Mouse (Mus musculus) CH12.LX (cell line): ENCODE measurements around the gene Aldoc. TPM values are rescaled to one million over a fixed set of nuclear protein-coding genes. Genes with fewer than 3 reads are reported as not detected.

Source experiments
- polyA plus RNA-seq: library from polyadenylated mRNA; unstranded; fragments of >175 nt; gene quantifications from 2 replicates; pipeline ENCODE4 v1.2.1, GENCODE M21; 2012; ENCODE audit warnings: low read depth; ENCODE audit not compliant: insufficient read length
- total RNA-seq, 2 experiments: library from RNA; depleted of rRNA; stranded (reverse); fragments of 300-350 nt in 1 of 2; fragments of >200 nt in 1 of 2; gene quantifications; 2 replicates each; pipeline ENCODE4 v1.2.3; 2012 to 2014

Gene Aldoc
- total and polyA plus RNA-seq, 3 experiments = 25.0 to 119 (median 90.2) TPM

Other genes starting within 250 kb of the Aldoc start
Only the 20 nearest of the 26 such genes appear.
- gene Traf4, start 157.4 kb upstream of the Aldoc start, total RNA-seq (2012; rRNA removed) = 47.9 and 55.9 TPM in 2 replicates
- gene Traf4, start 157.4 kb upstream of the Aldoc start, total RNA-seq (2014; rRNA removed) = 17.1 and 20.8 TPM in 2 replicates
- gene Traf4, start 157.4 kb upstream of the Aldoc start, polyA plus RNA-seq = 52.9 and 68.7 TPM in 2 replicates
- gene Nek8, start 146.3 kb upstream of the Aldoc start, total RNA-seq (2012; rRNA removed) = 6.7 and 7.4 TPM in 2 replicates
- gene Nek8, start 146.3 kb upstream of the Aldoc start, total RNA-seq (2014; rRNA removed) = 6.1 and 7.1 TPM in 2 replicates
- gene Nek8, start 146.3 kb upstream of the Aldoc start, polyA plus RNA-seq = 8.3 and 9.9 TPM in 2 replicates
- 16.4 and 20.3 TPM in 2 replicates for gene Tlcd1, start 146.3 kb upstream of the Aldoc start, total RNA-seq (2012; rRNA removed)
- 18.2 and 20.3 TPM in 2 replicates for gene Tlcd1, start 146.3 kb upstream of the Aldoc start, total RNA-seq (2014; rRNA removed)
- 15.6 and 19.1 TPM in 2 replicates for gene Tlcd1, start 146.3 kb upstream of the Aldoc start, polyA plus RNA-seq
- 3,714 and 3,939 TPM in 2 replicates for gene Rpl23a, start 139.4 kb upstream of the Aldoc start, total RNA-seq (2012; rRNA removed)
- 3,235 and 3,361 TPM in 2 replicates for gene Rpl23a, start 139.4 kb upstream of the Aldoc start, total RNA-seq (2014; rRNA removed)
- 2,992 and 3,119 TPM in 2 replicates for gene Rpl23a, start 139.4 kb upstream of the Aldoc start, polyA plus RNA-seq
- gene Rab34, start 134.5 kb upstream of the Aldoc start, total RNA-seq (2012; rRNA removed) = 0.17 and 0.25 TPM in 2 replicates
- gene Rab34, start 134.5 kb upstream of the Aldoc start, total RNA-seq (2014; rRNA removed) = 0.50 TPM in 1 of 2 replicates, not detected in the other
- gene Rab34, start 134.5 kb upstream of the Aldoc start, polyA plus RNA-seq = 0.49 and 1.4 TPM in 2 replicates
- 0.21 TPM in 1 of 2 replicates, not detected in the other for gene Proca1, start 129.6 kb upstream of the Aldoc start, total RNA-seq (2012; rRNA removed)
- gene Proca1, start 129.6 kb upstream of the Aldoc start, total RNA-seq (2014; rRNA removed) = not detected in 2 replicates
- 0.40 and 0.46 TPM in 2 replicates for gene Proca1, start 129.6 kb upstream of the Aldoc start, polyA plus RNA-seq
- 95.4 and 119 TPM in 2 replicates for gene Sdf2, start 77.2 kb upstream of the Aldoc start, total RNA-seq (2012; rRNA removed)
- 89.1 and 93.0 TPM in 2 replicates for gene Sdf2, start 77.2 kb upstream of the Aldoc start, total RNA-seq (2014; rRNA removed)
- gene Sdf2, start 77.2 kb upstream of the Aldoc start, polyA plus RNA-seq = 61.4 and 62.8 TPM in 2 replicates
- gene Supt6, start 77.0 kb upstream of the Aldoc start, total RNA-seq (2012; rRNA removed) = 65.5 and 71.0 TPM in 2 replicates
- gene Supt6, start 77.0 kb upstream of the Aldoc start, total RNA-seq (2014; rRNA removed) = 29.7 and 30.4 TPM in 2 replicates
- gene Supt6, start 77.0 kb upstream of the Aldoc start, polyA plus RNA-seq = 99.9 and 104 TPM in 2 replicates
- gene 2610507B11Rik, start 61.2 kb upstream of the Aldoc start, total RNA-seq (2012; rRNA removed) = 89.3 and 108 TPM in 2 replicates
- gene 2610507B11Rik, start 61.2 kb upstream of the Aldoc start, total RNA-seq (2014; rRNA removed) = 55.8 and 58.9 TPM in 2 replicates
- gene 2610507B11Rik, start 61.2 kb upstream of the Aldoc start, polyA plus RNA-seq = 96.9 and 97.9 TPM in 2 replicates
- 1.1 and 1.3 TPM in 2 replicates for gene BC030499, start 32.1 kb upstream of the Aldoc start, total RNA-seq (2012; rRNA removed)
- gene BC030499, start 32.1 kb upstream of the Aldoc start, total RNA-seq (2014; rRNA removed) = 0.70 and 0.81 TPM in 2 replicates
- 1.3 and 1.4 TPM in 2 replicates for gene BC030499, start 32.1 kb upstream of the Aldoc start, polyA plus RNA-seq
- gene Spag5, start 21.4 kb upstream of the Aldoc start, total RNA-seq (2012; rRNA removed) = 57.0 and 57.2 TPM in 2 replicates
- 47.7 and 50.4 TPM in 2 replicates for gene Spag5, start 21.4 kb upstream of the Aldoc start, total RNA-seq (2014; rRNA removed)
- 81.8 and 92.3 TPM in 2 replicates for gene Spag5, start 21.4 kb upstream of the Aldoc start, polyA plus RNA-seq
- gene Pigs, start 5.4 kb downstream of the Aldoc start, total RNA-seq (2012; rRNA removed) = 51.2 and 53.1 TPM in 2 replicates
- gene Pigs, start 5.4 kb downstream of the Aldoc start, total RNA-seq (2014; rRNA removed) = 25.7 and 26.3 TPM in 2 replicates
- gene Pigs, start 5.4 kb downstream of the Aldoc start, polyA plus RNA-seq = 51.8 and 65.4 TPM in 2 replicates
- gene Unc119, start 20.5 kb downstream of the Aldoc start, total RNA-seq (2012; rRNA removed) = 80.5 and 81.6 TPM in 2 replicates
- 197 and 227 TPM in 2 replicates for gene Unc119, start 20.5 kb downstream of the Aldoc start, total RNA-seq (2014; rRNA removed)
- 146 and 173 TPM in 2 replicates for gene Unc119, start 20.5 kb downstream of the Aldoc start, polyA plus RNA-seq
- gene Foxn1, start 63.6 kb downstream of the Aldoc start, total RNA-seq (2012; rRNA removed) = not detected in 2 replicates
- not detected in 2 replicates for gene Foxn1, start 63.6 kb downstream of the Aldoc start, total RNA-seq (2014; rRNA removed)
- gene Foxn1, start 63.6 kb downstream of the Aldoc start, polyA plus RNA-seq = not detected in 2 replicates
- gene Slc13a2, start 99.2 kb downstream of the Aldoc start, total RNA-seq (2012; rRNA removed) = not detected in 2 replicates
- gene Slc13a2, start 99.2 kb downstream of the Aldoc start, total RNA-seq (2014; rRNA removed) = not detected in 2 replicates
- not detected in 2 replicates for gene Slc13a2, start 99.2 kb downstream of the Aldoc start, polyA plus RNA-seq
- gene Slc46a1, start 142.7 kb downstream of the Aldoc start, total RNA-seq (2012; rRNA removed) = 6.1 and 6.8 TPM in 2 replicates
- gene Slc46a1, start 142.7 kb downstream of the Aldoc start, total RNA-seq (2014; rRNA removed) = 4.2 and 4.4 TPM in 2 replicates
- gene Slc46a1, start 142.7 kb downstream of the Aldoc start, polyA plus RNA-seq = 5.4 and 6.0 TPM in 2 replicates
- 0.55 and 0.84 TPM in 2 replicates for gene Sarm1, start 174.8 kb downstream of the Aldoc start, total RNA-seq (2012; rRNA removed)
- 0.31 and 0.50 TPM in 2 replicates for gene Sarm1, start 174.8 kb downstream of the Aldoc start, total RNA-seq (2014; rRNA removed)
- 0.94 and 1.1 TPM in 2 replicates for gene Sarm1, start 174.8 kb downstream of the Aldoc start, polyA plus RNA-seq
- not detected in 2 replicates for gene Vtn, start 176.1 kb downstream of the Aldoc start, total RNA-seq (2012; rRNA removed)
- gene Vtn, start 176.1 kb downstream of the Aldoc start, total RNA-seq (2014; rRNA removed) = not detected in 2 replicates
- gene Vtn, start 176.1 kb downstream of the Aldoc start, polyA plus RNA-seq = not detected in 2 replicates
- not detected in 2 replicates for gene Sebox, start 180.5 kb downstream of the Aldoc start, total RNA-seq (2012; rRNA removed)
- not detected in 2 replicates for gene Sebox, start 180.5 kb downstream of the Aldoc start, total RNA-seq (2014; rRNA removed)
- not detected in 2 replicates for gene Sebox, start 180.5 kb downstream of the Aldoc start, polyA plus RNA-seq
- gene Tmem199, start 189.2 kb downstream of the Aldoc start, total RNA-seq (2012; rRNA removed) = 80.4 and 93.6 TPM in 2 replicates
- 109 and 118 TPM in 2 replicates for gene Tmem199, start 189.2 kb downstream of the Aldoc start, total RNA-seq (2014; rRNA removed)
- 67.3 and 75.5 TPM in 2 replicates for gene Tmem199, start 189.2 kb downstream of the Aldoc start, polyA plus RNA-seq